Mouse (Mus musculus) kidney, postnatal 0 days (tissue): Measurements from ENCODE around the gene Chd1l. TPM values are rescaled to one million over a fixed set of nuclear protein-coding genes. Genes with fewer than 3 reads are reported as not detected.

ENCODE experiments used
- ATAC-seq: fragments of 200-750 bp; cut with Nextera tagmentation; replicated peaks from 2 replicates; pipeline ENCODE4 v1.8.0; 2017; ENCODE audit warnings: low read depth, moderate number of reproducible peaks, moderate TSS enrichment, moderate library complexity; ENCODE audit not compliant: low FRiP score
- DNase-seq: peaks from one replicate; pipeline ENCODE4 v3.0.0-alpha.2; 2016; ENCODE audit warnings: low spot score
- H3K27ac ChIP-seq: fragments of 300-500 bp; sonication (generic); 2 replicates; pipeline ENCODE4 v1.5.1; 2014; ENCODE audit warnings: mild to moderate bottlenecking
- H3K27me3 ChIP-seq: fragments of 300-500 bp; sonication (generic); 2 replicates; pipeline ENCODE4 v1.6.1; 2014; ENCODE audit warnings: low read length, mixed read lengths; ENCODE audit not compliant: insufficient read depth
- H3K36me3 ChIP-seq: fragments of 300-500 bp; sonication (generic); 2 replicates; pipeline ENCODE4 v1.6.1; 2014; ENCODE audit warnings: low read length, mixed read lengths; ENCODE audit not compliant: insufficient read depth
- H3K4me1 ChIP-seq: fragments of 300-500 bp; sonication (generic); replicated peaks from 2 replicates; pipeline ENCODE4 v1.6.1; 2014; ENCODE audit warnings: antibody characterized with exemption, low read length, mixed read lengths; ENCODE audit not compliant: insufficient read depth
- H3K4me2 ChIP-seq: fragments of 300-500 bp; sonication (generic); 2 replicates; pipeline ENCODE4 v1.6.1; 2014; ENCODE audit warnings: mild to moderate bottlenecking, low read length, moderate library complexity, mixed read lengths
- H3K4me3 ChIP-seq: fragments of 300-500 bp; sonication (generic); replicated peaks from 2 replicates; pipeline ENCODE4 v1.5.1; 2014; ENCODE audit warnings: low read depth, low read length
- H3K9ac ChIP-seq: fragments of 300-500 bp; sonication (generic); 2 replicates; pipeline ENCODE4 v1.6.1; 2014; ENCODE audit warnings: low read depth, low read length
- H3K9me3 ChIP-seq: fragments of 300-500 bp; sonication (generic); replicated peaks from 2 replicates; pipeline ENCODE4 v1.6.1; 2016; ENCODE audit warnings: low read length, inconsistent platforms, mixed read lengths
- CTCF ChIP-seq: IDR thresholded peaks from 2 replicates; pipeline ENCODE4 v1.5.1; 2016; ENCODE audit warnings: antibody characterized with exemption, low read depth, mild to moderate bottlenecking, moderate library complexity
- WGBS: fragments of 180-500 bp; shearing (Covaris S2); extraction: QIAGEN DNeasy Blood & Tissue Kit; methylation state at CpG from one replicate; pipeline ENCODE4 v1.1.7; 2014; 5-methylcytosine and 5-hydroxymethylcytosine counted together
- polyA plus RNA-seq: library from polyadenylated mRNA; unstranded; fragments of >200 nt; fragmentation: Nextera tagmentation; extraction: Ambion mirVana; gene quantifications from 2 replicates; pipeline ENCODE4 v1.2.1, GENCODE M21; 2015

Gene Chd1l
- polyA plus RNA-seq, 1 experiment from 2014 or later = 15.1 TPM

GRCm38 (mm10) chr3:97609201-97609844, 680 bp downstream of the Chd1l start:
- H3K9me3 ChIP-seq = no peaks in the 10 kb centered on the region
- H3K27me3 ChIP-seq = no peaks in the 10 kb centered on the region
- 4% methylated on average over 20 of the region's 20 CpGs for WGBS
- H3K4me2 ChIP-seq = peak overlapping the region; percentile 73
- peak; percentile 14 for DNase-seq
- H3K4me3 ChIP-seq = peak overlapping the region; percentile 87
- H3K4me1 ChIP-seq = no peaks in the 10 kb centered on the region
- peak; percentile 42; the same call in 1 of the 2 replicates for ATAC-seq
- H3K27ac ChIP-seq = peak overlapping the region; percentile 92
- TF ChIP-seq CTCF = peak; percentile 48; the same call in 1 of the 2 replicates
- H3K9ac ChIP-seq = peak overlapping the region; percentile 86
- no peaks in the 10 kb centered on the region for H3K36me3 ChIP-seq

DNA sequence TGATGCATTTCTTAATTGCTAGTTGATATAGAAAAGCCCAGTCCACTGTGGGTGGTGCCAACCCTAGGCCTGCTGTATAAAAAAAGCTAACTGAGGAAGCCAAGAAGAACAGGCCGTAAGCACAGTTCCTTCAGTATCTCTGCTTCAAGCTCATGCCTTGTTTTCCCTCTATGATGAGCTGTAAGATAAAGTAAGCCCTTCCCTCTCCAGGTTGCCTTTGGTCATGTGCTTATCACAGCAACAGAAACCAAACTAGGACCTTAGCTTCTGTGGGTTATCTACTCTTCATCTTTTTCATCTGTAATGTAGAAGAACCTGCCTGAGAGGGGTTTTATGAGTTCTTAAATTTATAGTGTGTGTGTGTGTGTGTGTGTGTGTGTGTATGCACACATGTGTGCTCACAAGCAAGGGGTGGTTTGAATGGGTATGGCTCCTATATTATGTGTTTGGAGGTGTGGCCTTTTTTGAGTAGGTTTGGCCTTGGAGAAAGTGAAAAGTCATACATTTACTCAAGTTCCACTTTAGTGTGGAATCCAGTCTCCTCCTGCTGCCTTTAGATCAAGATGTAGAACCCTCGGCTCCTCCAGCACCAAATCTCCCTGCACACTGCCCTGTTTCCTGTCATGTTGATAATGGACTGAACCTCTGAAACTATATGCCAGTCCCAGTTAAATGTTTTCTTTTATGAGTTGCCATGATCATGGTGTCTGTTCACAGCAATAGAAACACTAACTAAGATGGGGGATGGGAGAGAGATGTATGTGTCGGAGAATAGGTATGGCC, 9.8 kb downstream of the Chd1l start:
- H3K4me1 ChIP-seq = no peaks in the 10 kb centered on the region
- no peaks in the 10 kb centered on the region for H3K27me3 ChIP-seq
- no peak for TF ChIP-seq CTCF
- no peak overlapping the region for H3K9ac ChIP-seq
- DNase-seq (no peak), ATAC-seq (no peak)
- H3K36me3 ChIP-seq = 0 out of 2 replicates have a peak, but pooled peaks cover 5% of the 10 kb centered on the region
- WGBS = 99% methylated on average over 3 of the region's 3 CpGs
- no peak overlapping the region for H3K27ac ChIP-seq
- no peaks in the 10 kb centered on the region for H3K9me3 ChIP-seq
- no peak overlapping the region for H3K4me3 ChIP-seq
- no peak overlapping the region for H3K4me2 ChIP-seq

DNA sequence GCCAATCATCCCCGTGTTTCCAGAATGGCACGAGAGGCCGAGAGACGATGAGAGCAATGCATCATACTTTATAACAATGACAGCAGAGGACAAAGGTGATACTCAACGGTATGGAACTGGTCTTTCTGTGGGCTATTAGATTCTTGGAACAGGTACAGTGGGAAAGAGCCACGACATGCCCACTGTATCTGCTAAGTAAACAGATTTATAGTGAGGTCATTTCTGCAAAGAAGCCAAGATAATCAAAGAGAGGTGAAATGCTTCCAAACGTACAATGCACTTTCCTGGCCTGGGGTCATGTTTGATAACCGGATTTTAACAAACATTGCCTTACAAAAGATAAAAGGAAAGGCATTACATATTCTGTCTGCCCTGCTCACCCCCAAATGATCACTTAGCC, 13.2 kb downstream of the Chd1l start:
- WGBS = 73% methylated on average over 8 of the region's 8 CpGs
- no peak for TF ChIP-seq CTCF
- Histone ChIP-seq H3K27ac (no peak overlapping the region), H3K36me3 (0 out of 2 replicates have a peak, but pooled peaks cover 5% of the 10 kb centered on the region), H3K9ac (no peak overlapping the region), H3K9me3 (no peaks in the 10 kb centered on the region), H3K4me1 (no peaks in the 10 kb centered on the region), H3K27me3 (no peaks in the 10 kb centered on the region), H3K4me2 (no peak overlapping the region), H3K4me3 (no peak overlapping the region)
- DNase-seq (no peak), ATAC-seq (no peak)

- no peak for TF ChIP-seq CTCF
- no peak overlapping the region for H3K27ac ChIP-seq
- H3K36me3 ChIP-seq = no peaks in the 10 kb centered on the region
- H3K9ac ChIP-seq = no peak overlapping the region
- no peak for ATAC-seq
- H3K4me2 ChIP-seq = no peak overlapping the region
- no peaks in the 10 kb centered on the region for H3K27me3 ChIP-seq
- no peaks in the 10 kb centered on the region for H3K9me3 ChIP-seq
- H3K4me1 ChIP-seq = no peaks in the 10 kb centered on the region
- 84% methylated on average over 6 of the region's 6 CpGs for WGBS
- DNase-seq = no peak
- no peak overlapping the region for H3K4me3 ChIP-seq
Observed at GRCm38 (mm10) chr3:97595066-97595465, 14.9 kb downstream of the Chd1l start.

- no peak for ATAC-seq
- Histone ChIP-seq H3K9me3 (no peaks in the 10 kb centered on the region), H3K36me3 (no peaks in the 10 kb centered on the region), H3K4me2 (no peak overlapping the region), H3K4me3 (no peak overlapping the region), H3K4me1 (no peaks in the 10 kb centered on the region), H3K27ac (no peak overlapping the region), H3K27me3 (no peaks in the 10 kb centered on the region), H3K9ac (no peak overlapping the region)
- WGBS = 65% methylated on average over 13 of the region's 13 CpGs
- DNase-seq = no peak
- no peak for TF ChIP-seq CTCF
Observed at GRCm38 (mm10) chr3:97594140-97594539, 15.9 kb downstream of the Chd1l start.

- Histone ChIP-seq H3K4me1 (no peaks in the 10 kb centered on the region), H3K27ac (no peak overlapping the region), H3K36me3 (no peaks in the 10 kb centered on the region), H3K9me3 (no peaks in the 10 kb centered on the region), H3K27me3 (no peaks in the 10 kb centered on the region), H3K4me3 (no peak overlapping the region), H3K9ac (no peak overlapping the region), H3K4me2 (no peak overlapping the region)
- ATAC-seq = no peak
- WGBS = 97% methylated on average over 5 of the region's 5 CpGs
- TF ChIP-seq CTCF = no peak
- DNase-seq = no peak
Observed at GRCm38 (mm10) chr3:97593089-97593488, 16.9 kb downstream of the Chd1l start.
